Mouse (Mus musculus) C2C12 (cell line): ENCODE measurements around the gene Klf9.

Source experiments
- CEBPB ChIP-seq: IDR thresholded peaks from one replicate; pipeline ENCODE4 v1.6.1; 2011; ENCODE audit warnings: low read depth, mild to moderate bottlenecking, control low read depth, moderate library complexity
- CTCF ChIP-seq: IDR thresholded peaks from one replicate; pipeline ENCODE4 v1.5.1; 2011; ENCODE audit not compliant: control insufficient read depth, insufficient read depth, insufficient read length
- MAX ChIP-seq: IDR thresholded peaks from one replicate; pipeline ENCODE4 v1.6.1; 2011; ENCODE audit warnings: mild to moderate bottlenecking, control low read depth
- MYOD1 ChIP-seq: IDR thresholded peaks from one replicate; pipeline ENCODE4 v1.6.1; 2011; ENCODE audit warnings: low read depth; ENCODE audit not compliant: control insufficient read depth, insufficient read length
- MYOG ChIP-seq: IDR thresholded peaks from one replicate; pipeline ENCODE4 v1.6.1; 2011; ENCODE audit not compliant: control insufficient read depth, insufficient read length; ENCODE audit errors: extremely low read depth
- USF1 ChIP-seq: IDR thresholded peaks from one replicate; pipeline ENCODE4 v1.6.1; 2011; ENCODE audit warnings: low read depth, mild to moderate bottlenecking, control low read depth, moderate library complexity

DNA sequence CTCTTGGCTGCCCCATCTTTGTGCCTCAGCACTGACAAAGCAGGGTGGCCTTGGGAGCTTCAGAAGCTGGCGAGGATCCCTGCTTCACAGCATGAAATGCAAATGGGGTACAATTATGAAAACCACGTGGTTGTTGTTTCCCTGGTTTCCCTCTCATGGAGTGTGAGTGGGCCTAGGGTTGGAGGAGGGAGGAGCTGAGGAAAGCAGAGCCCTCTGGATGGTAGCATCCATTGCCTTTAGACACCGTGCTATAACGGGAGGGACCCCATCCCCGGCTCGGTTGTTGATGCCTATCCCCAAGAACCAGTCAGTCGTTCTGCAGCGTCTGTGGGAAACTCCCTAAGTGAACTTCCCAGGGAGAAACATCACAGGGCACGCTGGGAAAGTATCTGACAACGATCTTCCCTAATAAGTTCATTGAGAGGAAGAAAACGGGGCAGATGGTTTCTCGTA is 5.4 kb downstream of the Klf9 start:
- no peak for TF ChIP-seq CTCF
- TF ChIP-seq CEBPB, result no peak
- TF ChIP-seq USF1, result no peak
- TF ChIP-seq MYOD1, result no peak
- TF ChIP-seq MYOG, result no peak
- TF ChIP-seq MAX, result no peak
